8 mouse cellular contexts compared by ENCODE assay signal in the genomic region with DNA sequence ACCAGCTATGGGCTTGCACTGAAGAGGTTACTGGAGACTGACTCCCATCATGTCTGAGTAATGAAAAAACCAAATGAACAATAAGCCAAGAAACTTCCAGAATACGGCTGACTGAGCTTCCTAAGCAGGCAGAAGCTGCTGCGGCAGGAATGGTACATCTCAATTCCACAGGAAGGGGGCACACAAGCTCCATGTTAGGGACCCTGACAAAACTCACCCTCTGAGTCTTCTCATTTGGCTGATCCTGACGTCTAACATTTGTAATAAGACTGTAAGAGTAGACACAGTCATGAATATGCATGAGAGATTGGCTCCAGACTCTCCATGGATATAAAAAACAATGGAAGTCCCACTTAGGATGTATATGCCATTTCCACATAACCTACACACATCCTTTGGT. TPM values are rescaled to one million over a fixed set of nuclear protein-coding genes. Genes with fewer than 3 reads are reported as not detected.
DNase-seq lines count a peak whose midpoint lies in the region; ATAC-seq and TF ChIP-seq lines count a peak whose summit lies in the region.

No protein-coding gene starts in this region.

- 23% methylated on average over 3 of the region's 3 CpGs for WGBS in heart, embryonic 12.5 days
- WGBS in embryonic facial prominence, embryonic 11.5 days = 20% methylated on average over 3 of the region's 3 CpGs
- WGBS in hindbrain, postnatal 0 days = 7% methylated on average over 3 of the region's 3 CpGs
- WGBS in lung, adult 2 months = 16% methylated on average over 3 of the region's 3 CpGs
- 19% methylated on average over 3 of the region's 3 CpGs for whole genome bisulfite sequencing in olfactory bulb, adult 2 months

- H3K9me3 ChIP-seq in heart, embryonic 12.5 days (replicated peaks) = no peaks in the 10 kb centered on the region
- no peaks in the 10 kb centered on the region for H3K9me3 ChIP-seq in G1E (replicated peaks)
- no peaks in the 10 kb centered on the region for H3K9me3 ChIP-seq in embryonic facial prominence, embryonic 11.5 days (replicated peaks; ENCODE audit: control insufficient read depth, low read length)
- no peaks in the 10 kb centered on the region for H3K9me3 ChIP-seq in hindbrain, postnatal 0 days (ENCODE audit: low read length)

- no peaks in the 10 kb centered on the region for H3K27me3 ChIP-seq in heart, embryonic 12.5 days (replicated peaks)
- peaks cover 24% of the 10 kb centered on the region for H3K27me3 ChIP-seq in G1E (ENCODE audit: insufficient read depth, low read length)
- H3K27me3 ChIP-seq in embryonic facial prominence, embryonic 11.5 days (ENCODE audit: control insufficient read depth, insufficient read depth, low read length) = no peaks in the 10 kb centered on the region
- no peaks in the 10 kb centered on the region for H3K27me3 ChIP-seq in hindbrain, postnatal 0 days (ENCODE audit: insufficient read depth, low read length)

- H3K4me1 ChIP-seq in heart, embryonic 12.5 days (replicated peaks) = peaks cover 9% of the 10 kb centered on the region
- peaks cover 15% of the 10 kb centered on the region for H3K4me1 ChIP-seq in G1E (ENCODE audit: insufficient read depth, low read depth, low read length)
- no peaks in the 10 kb centered on the region for H3K4me1 ChIP-seq in embryonic facial prominence, embryonic 11.5 days (ENCODE audit: control insufficient read depth, insufficient read depth, low read length)
- peaks cover 5% of the 10 kb centered on the region; the same call in 1 of the 2 replicates for H3K4me1 ChIP-seq in hindbrain, postnatal 0 days (ENCODE audit: insufficient read depth, low read length)
- peaks cover 3% of the 10 kb centered on the region; the same call in 1 of the 2 replicates for H3K4me1 ChIP-seq in lung, adult 2 months (ENCODE audit: control insufficient read depth, insufficient read depth, low read length)
- H3K4me1 ChIP-seq in olfactory bulb, adult 2 months (ENCODE audit: control insufficient read depth, insufficient read depth, low read length) = peaks cover 6% of the 10 kb centered on the region; the same call in 1 of the 2 replicates

- no peaks in the 10 kb centered on the region for H3K36me3 ChIP-seq in heart, embryonic 12.5 days
- H3K36me3 ChIP-seq in G1E (replicated peaks) = no peaks in the 10 kb centered on the region
- H3K36me3 ChIP-seq in embryonic facial prominence, embryonic 11.5 days (replicated peaks; ENCODE audit: control insufficient read depth, insufficient read depth, low read depth, low read length) = no peaks in the 10 kb centered on the region
- no peaks in the 10 kb centered on the region for H3K36me3 ChIP-seq in hindbrain, postnatal 0 days (ENCODE audit: insufficient read depth, low read length)

- no peak for TF ChIP-seq POLR2A in lung, adult 2 months (IDR thresholded peaks at IDR 0.05; ENCODE audit: borderline replicate concordance, extremely low read depth, low read depth, low read length)
- no peak for TF ChIP-seq POLR2A in olfactory bulb, adult 2 months (IDR thresholded peaks at IDR 0.05; ENCODE audit: insufficient read depth, low read depth, low read length)

- no peak overlapping the region for H3K9ac ChIP-seq in heart, embryonic 12.5 days
- no peak overlapping the region for H3K9ac ChIP-seq in embryonic facial prominence, embryonic 11.5 days (replicated peaks; ENCODE audit: low read length)
- H3K9ac ChIP-seq in hindbrain, postnatal 0 days (replicated peaks; ENCODE audit: low read length) = no peak overlapping the region

- ATAC-seq in heart, embryonic 12.5 days (ENCODE audit: insufficient number of reproducible peaks, low FRiP score) = 0 out of 2 replicates have a peak, but pooled peaks have one; percentile 49
- ATAC-seq in G1E (ENCODE audit: extremely low read depth, insufficient number of reproducible peaks, low FRiP score, poor library complexity, severe bottlenecking) = peak; percentile 32; the same call in 1 of the 2 replicates
- 0 out of 2 replicates have a peak, but pooled peaks have one; percentile 51 for ATAC-seq in embryonic facial prominence, embryonic 11.5 days (replicated peaks; ENCODE audit: insufficient number of reproducible peaks, low FRiP score, low TSS enrichment, low read depth)
- peak; percentile 87 for ATAC-seq in hindbrain, postnatal 0 days

- TF ChIP-seq CTCF in G1E (IDR thresholded peaks at IDR 0.05; ENCODE audit: low read depth, low read length) = 0 out of 2 replicates have a peak, but pooled peaks have one; percentile 3
- TF ChIP-seq CTCF in hindbrain, postnatal 0 days (IDR thresholded peaks at IDR 0.05; ENCODE audit: low read depth) = peak; percentile 87
- peak; percentile 57 for TF ChIP-seq CTCF in lung, adult 2 months (IDR thresholded peaks at IDR 0.05; ENCODE audit: insufficient read depth, low read length)
- 0 out of 2 replicates have a peak, but pooled peaks have one; percentile 11 for TF ChIP-seq CTCF in olfactory bulb, adult 2 months (IDR thresholded peaks at IDR 0.05; ENCODE audit: insufficient read depth, low read depth, low read length)

- DNase-seq in heart, adult 8-10 months (ENCODE audit: low spot score) = no peak
- DNase-seq in G1E (ENCODE audit: low spot score) = peak; percentile 40
- peak; percentile 72 for DNase-seq in embryonic facial prominence, embryonic 11.5 days (ENCODE audit: low spot score)
- peak; percentile 89 for DNase-seq in hindbrain, postnatal 0 days (ENCODE audit: low spot score)
- DNase-seq in lung, adult 2 months = no peak
- DNase-seq in spleen, postnatal 36 days (ENCODE audit: low spot score in 2 of 2) = no peak

- H3K4me3 ChIP-seq in heart, embryonic 12.5 days = no peak overlapping the region
- H3K4me3 ChIP-seq in G1E (ENCODE audit: low read depth, low read length) = no peak overlapping the region
- no peak overlapping the region for H3K4me3 ChIP-seq in embryonic facial prominence, embryonic 11.5 days (ENCODE audit: low read depth, low read length)
- H3K4me3 ChIP-seq in hindbrain, postnatal 0 days (ENCODE audit: low read length) = no peak overlapping the region
- no peak overlapping the region for H3K4me3 ChIP-seq in lung, adult 2 months (replicated peaks; ENCODE audit: extremely low read depth, low read depth, low read length)
- no peak overlapping the region for H3K4me3 ChIP-seq in olfactory bulb, adult 2 months (ENCODE audit: insufficient read depth, low read depth, low read length)

- H3K27ac ChIP-seq in heart, embryonic 12.5 days (ENCODE audit: poor library complexity, severe bottlenecking) = no peak overlapping the region
- H3K27ac ChIP-seq in embryonic facial prominence, embryonic 11.5 days (replicated peaks; ENCODE audit: low read depth, low read length) = no peak overlapping the region
- 0 out of 2 replicates have a peak overlapping the region, but pooled peaks have one; percentile 16 for H3K27ac ChIP-seq in hindbrain, postnatal 0 days
- no peak overlapping the region for H3K27ac ChIP-seq in olfactory bulb, adult 2 months (ENCODE audit: insufficient read depth, low read depth, low read length)

- H3K4me2 ChIP-seq in heart, embryonic 12.5 days = no peak overlapping the region
- no peak overlapping the region for H3K4me2 ChIP-seq in embryonic facial prominence, embryonic 11.5 days (ENCODE audit: low read depth, low read length)
- H3K4me2 ChIP-seq in hindbrain, postnatal 0 days (ENCODE audit: low read depth, low read length) = no peak overlapping the region

RNA-seq across cellular contexts. Expression of gene Nrde2, which starts 6.7 kb away (rescaled TPM):
- 9.5 and 10.8 TPM in 2 replicates for polyA plus RNA-seq in heart, embryonic 12.5 days (2016; fragmentation: Nextera tagmentation; extraction: Ambion mirVana)
- 10 to 100 TPM in 2 of 4 experiments, 1 to 10 TPM in 2; 8.1 to 14.2 (median 10.9) TPM for total RNA-seq in heart, adult 8-10 months (2022)
- total RNA-seq in G1E (2014; fragmentation: Nextera tagmentation) (10.2 and 12.3 TPM in 2 replicates), G1E (2017) (33.6 and 36.2 TPM in 2 replicates)
- polyA plus RNA-seq in G1E (2012) = 10.8 and 11.0 TPM in 2 replicates
- 11.0 and 11.5 TPM in 2 replicates for polyA plus RNA-seq in embryonic facial prominence, embryonic 11.5 days (2014; fragmentation: Nextera tagmentation; extraction: Ambion mirVana)
- 20.2 and 20.5 TPM in 2 replicates for total RNA-seq in hindbrain, postnatal 0 days (2014; rRNA removed)
- polyA plus RNA-seq in hindbrain, postnatal 0 days (2015; fragmentation: Nextera tagmentation; extraction: Ambion mirVana) = 11.8 and 13.6 TPM in 2 replicates
- polyA plus RNA-seq in lung, adult 2 months (2012; rRNA removed) = 7.0 and 11.6 TPM in 2 replicates
- not detected in 2 replicates for polyA plus RNA-seq in olfactory bulb, adult 2 months (2012; ENCODE audit: insufficient read depth, insufficient read length, low replicate concordance, missing spikeins)

RNA-seq across cellular contexts. Expression of gene Calm1, which starts 33.1 kb away (rescaled TPM):
- polyA plus RNA-seq in heart, embryonic 12.5 days (2016; fragmentation: Nextera tagmentation; extraction: Ambion mirVana) = 849 and 887 TPM in 2 replicates
- total RNA-seq in heart, adult 8-10 months (2022) = 100 to 1,000 TPM; 183 to 222 (median 211) TPM
- total RNA-seq in G1E (2014; fragmentation: Nextera tagmentation) = 853 and 995 TPM in 2 replicates
- 733 and 749 TPM in 2 replicates for total RNA-seq in G1E (2017)
- polyA plus RNA-seq in G1E (2012) = 1,086 and 1,351 TPM in 2 replicates
- 1,151 and 1,182 TPM in 2 replicates for polyA plus RNA-seq in embryonic facial prominence, embryonic 11.5 days (2014; fragmentation: Nextera tagmentation; extraction: Ambion mirVana)
- total RNA-seq in hindbrain, postnatal 0 days (2014; rRNA removed) = 1,139 and 1,416 TPM in 2 replicates
- polyA plus RNA-seq in hindbrain, postnatal 0 days (2015; fragmentation: Nextera tagmentation; extraction: Ambion mirVana) = 4,078 and 4,190 TPM in 2 replicates
- 399 and 586 TPM in 2 replicates for polyA plus RNA-seq in lung, adult 2 months (2012; rRNA removed)
- 446 and 787 TPM in 2 replicates for polyA plus RNA-seq in olfactory bulb, adult 2 months (2012; ENCODE audit: insufficient read depth, insufficient read length, low replicate concordance, missing spikeins)

RNA-seq across cellular contexts. Expression of gene Psmc1, which starts 56.2 kb away (rescaled TPM):
- 210 and 221 TPM in 2 replicates for polyA plus RNA-seq in heart, embryonic 12.5 days (2016; fragmentation: Nextera tagmentation; extraction: Ambion mirVana)
- 100 to 1,000 TPM; 125 to 153 (median 140) TPM for total RNA-seq in heart, adult 8-10 months (2022)
- total RNA-seq in G1E (2014; fragmentation: Nextera tagmentation) (155 and 162 TPM in 2 replicates), G1E (2017) (212 and 293 TPM in 2 replicates)
- 22.5 and 65.1 TPM in 2 replicates for polyA plus RNA-seq in G1E (2012)
- 433 and 457 TPM in 2 replicates for polyA plus RNA-seq in embryonic facial prominence, embryonic 11.5 days (2014; fragmentation: Nextera tagmentation; extraction: Ambion mirVana)
- 64.4 and 89.0 TPM in 2 replicates for total RNA-seq in hindbrain, postnatal 0 days (2014; rRNA removed)
- 275 and 295 TPM in 2 replicates for polyA plus RNA-seq in hindbrain, postnatal 0 days (2015; fragmentation: Nextera tagmentation; extraction: Ambion mirVana)
- 20.6 and 34.2 TPM in 2 replicates for polyA plus RNA-seq in lung, adult 2 months (2012; rRNA removed)
- polyA plus RNA-seq in olfactory bulb, adult 2 months (2012; ENCODE audit: insufficient read depth, insufficient read length, low replicate concordance, missing spikeins) = 492 TPM in 1 of 2 replicates, not detected in the other

Comparison
In these comparisons a context has a peak if more than half of its experiments do, and no peak if none do; other contexts are left out.
1. ATAC-seq: peak in every context shown above with its lines; median percentile 87 in hindbrain, postnatal 0 days; 51 in embryonic facial prominence, embryonic 11.5 days; 49 in heart, embryonic 12.5 days; 32 in G1E.
2. DNase-seq: peak in G1E (single experiment), embryonic facial prominence, embryonic 11.5 days (single experiment) and hindbrain, postnatal 0 days (single experiment); none in heart, adult 8-10 months (single experiment), lung, adult 2 months (single experiment) and spleen, postnatal 36 days (0 of 2).
3. CTCF ChIP-seq: peak in every context shown above with its lines; median percentile 87 in hindbrain, postnatal 0 days; 57 in lung, adult 2 months; 11 in olfactory bulb, adult 2 months; 3 in G1E.